Mouse (Mus musculus) olfactory bulb, adult 2 months (tissue): Measurements from ENCODE around the gene Msx3.

ENCODE experiments used
- CTCF ChIP-seq: fragments of 200-500 bp; IDR thresholded peaks from 2 replicates; pipeline ENCODE4 v1.5.1; 2012; ENCODE audit warnings: low read depth, mild to moderate bottlenecking, low read length, moderate library complexity; ENCODE audit not compliant: insufficient read depth
- POLR2A ChIP-seq: fragments of 200-500 bp; IDR thresholded peaks from 2 replicates; pipeline ENCODE4 v1.6.1; 2012; ENCODE audit warnings: mild to moderate bottlenecking, low read depth, low read length, moderate library complexity; ENCODE audit not compliant: insufficient read depth

GRCm38 (mm10) chr7:140001086-140001740 is 47.7 kb downstream of the Msx3 start:
- no peak for TF ChIP-seq POLR2A
- no peak for TF ChIP-seq CTCF
